Mouse (Mus musculus) embryonic fibroblast, embryonic 13.5 days (primary cell): ENCODE measurements around the gene Afg1l. TPM values are rescaled to one million over a fixed set of nuclear protein-coding genes. Genes with fewer than 3 reads are reported as not detected.

Source experiments
- H3K27ac ChIP-seq: 2 replicates; pipeline ENCODE4 v1.5.1; 2012; ENCODE audit warnings: low read length, control low read depth, inconsistent platforms; ENCODE audit not compliant: insufficient read depth
- H3K4me1 ChIP-seq: 2 replicates; pipeline ENCODE4 v1.6.1; 2011; ENCODE audit warnings: low read length; ENCODE audit not compliant: control insufficient read depth, insufficient read depth
- H3K4me3 ChIP-seq: 2 replicates; pipeline ENCODE4 v1.5.1; 2011; ENCODE audit warnings: mild to moderate bottlenecking, control low read depth, low read length; ENCODE audit not compliant: insufficient read depth
- CTCF ChIP-seq: IDR thresholded peaks from 2 replicates; pipeline ENCODE4 v1.5.1; 2011; ENCODE audit warnings: mild to moderate bottlenecking, control low read depth, low read length, moderate library complexity, borderline replicate concordance; ENCODE audit not compliant: insufficient read depth
- POLR2A ChIP-seq: IDR thresholded peaks from 2 replicates; pipeline ENCODE4 v1.6.1; 2011; ENCODE audit warnings: low read depth, mild to moderate bottlenecking, control low read depth, low read length, moderate library complexity
- polyA plus RNA-seq: library from polyadenylated mRNA; stranded (reverse); fragments of >200 nt; gene quantifications from 2 replicates; pipeline ENCODE4 v1.2.4, GENCODE M21; 2011; ENCODE audit warnings: low read depth; ENCODE audit not compliant: missing spikeins, insufficient read length

The Afg1l gene
- polyA plus RNA-seq, 1 experiment, result 5.7 TPM

DNA sequence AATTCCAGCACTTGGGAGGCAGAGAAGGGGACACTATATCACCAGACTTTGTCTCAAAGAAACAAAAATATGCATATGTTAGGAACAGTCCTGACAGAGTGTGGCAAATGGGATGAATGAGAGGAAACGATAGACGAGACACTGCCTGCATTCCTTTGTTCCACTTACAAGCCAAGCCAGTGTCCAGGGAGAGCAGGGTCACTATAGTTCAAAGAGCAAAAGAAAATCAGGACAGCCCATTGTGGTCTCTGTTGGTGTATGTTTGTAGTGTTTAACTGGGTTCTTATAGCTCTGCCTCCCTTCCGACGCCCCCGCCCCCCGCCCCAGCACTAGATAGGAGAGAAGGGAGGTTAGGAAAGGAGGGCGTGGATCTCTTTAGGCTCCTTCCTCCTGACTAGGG lies 30.0 kb downstream of the Afg1l start:
- Histone ChIP-seq H3K27ac (no peak overlapping the region), H3K4me3 (no peak overlapping the region), H3K4me1 (no peaks in the 10 kb centered on the region)
- TF ChIP-seq CTCF (no peak), POLR2A (no peak)

DNA sequence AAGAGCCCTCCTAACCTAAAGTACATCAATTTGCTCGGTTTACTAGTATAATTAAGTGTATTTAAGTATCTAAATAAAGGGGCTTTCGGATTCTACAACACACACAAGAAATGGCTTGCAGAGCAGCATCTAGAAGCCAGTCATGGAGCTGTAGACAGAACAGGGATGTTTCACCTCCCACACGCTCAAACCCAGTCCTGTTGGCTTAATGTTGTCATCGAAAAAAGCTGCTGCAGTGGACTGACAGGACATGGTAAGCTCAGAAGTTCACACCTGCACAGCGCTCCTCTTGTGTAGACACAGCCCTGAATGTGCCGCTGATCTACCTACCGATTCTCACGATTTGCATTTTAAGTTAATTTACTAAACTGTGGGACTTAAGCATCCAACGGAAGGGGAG lies 32.2 kb downstream of the Afg1l start:
- no peak for TF ChIP-seq POLR2A
- TF ChIP-seq CTCF, result no peak
- Histone ChIP-seq H3K4me1 (no peaks in the 10 kb centered on the region), H3K4me3 (no peak overlapping the region), H3K27ac (no peak overlapping the region)

DNA sequence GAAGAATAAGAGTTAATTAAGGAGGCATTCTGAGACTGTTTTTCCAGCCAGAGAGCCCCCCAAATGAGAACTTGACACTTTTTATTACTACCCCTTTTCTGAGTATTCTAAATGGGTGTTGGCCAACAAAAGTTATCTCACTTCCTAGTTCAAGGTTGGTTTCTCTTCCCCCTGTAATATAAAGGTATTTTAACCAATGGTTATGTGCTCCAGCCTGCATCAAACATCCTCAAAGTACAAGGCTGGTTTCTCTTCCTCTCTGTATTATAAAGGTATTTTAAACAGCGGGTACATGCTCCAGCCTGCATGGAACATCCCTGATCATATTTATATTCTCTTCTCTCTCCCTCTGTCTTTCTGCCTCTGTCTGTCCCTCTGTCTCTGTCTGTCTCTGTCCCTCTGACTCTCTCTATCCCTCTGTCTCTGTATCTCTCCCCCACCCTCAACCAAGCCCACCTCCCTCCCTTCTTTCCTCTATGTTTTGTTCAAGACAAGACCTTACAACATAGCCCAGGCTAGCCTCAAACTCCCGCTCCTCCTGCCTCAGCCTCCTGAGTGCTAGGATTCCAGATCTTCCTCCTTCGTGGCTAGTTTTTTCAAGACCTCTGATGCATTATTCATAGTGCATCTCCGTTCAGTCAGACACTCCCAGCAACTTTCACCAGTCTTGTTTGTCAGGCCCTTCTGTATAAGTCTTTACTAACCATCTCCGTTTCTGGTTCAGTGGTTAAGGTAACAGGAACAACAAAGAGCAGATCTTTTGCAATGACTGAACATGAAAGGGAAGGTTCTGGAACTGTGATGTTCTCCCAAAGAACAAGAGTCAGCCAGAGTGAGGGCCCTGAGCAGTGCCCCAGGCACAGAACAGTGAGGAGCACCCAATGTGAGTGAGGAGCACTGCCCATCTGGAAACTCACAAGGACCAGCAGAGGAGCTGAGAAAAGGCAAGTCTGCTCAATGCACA lies 41.2 kb downstream of the Afg1l start:
- Histone ChIP-seq H3K4me3 (no peak overlapping the region), H3K4me1 (no peaks in the 10 kb centered on the region), H3K27ac (no peak overlapping the region)
- no peak for TF ChIP-seq POLR2A
- TF ChIP-seq CTCF, result no peak

DNA sequence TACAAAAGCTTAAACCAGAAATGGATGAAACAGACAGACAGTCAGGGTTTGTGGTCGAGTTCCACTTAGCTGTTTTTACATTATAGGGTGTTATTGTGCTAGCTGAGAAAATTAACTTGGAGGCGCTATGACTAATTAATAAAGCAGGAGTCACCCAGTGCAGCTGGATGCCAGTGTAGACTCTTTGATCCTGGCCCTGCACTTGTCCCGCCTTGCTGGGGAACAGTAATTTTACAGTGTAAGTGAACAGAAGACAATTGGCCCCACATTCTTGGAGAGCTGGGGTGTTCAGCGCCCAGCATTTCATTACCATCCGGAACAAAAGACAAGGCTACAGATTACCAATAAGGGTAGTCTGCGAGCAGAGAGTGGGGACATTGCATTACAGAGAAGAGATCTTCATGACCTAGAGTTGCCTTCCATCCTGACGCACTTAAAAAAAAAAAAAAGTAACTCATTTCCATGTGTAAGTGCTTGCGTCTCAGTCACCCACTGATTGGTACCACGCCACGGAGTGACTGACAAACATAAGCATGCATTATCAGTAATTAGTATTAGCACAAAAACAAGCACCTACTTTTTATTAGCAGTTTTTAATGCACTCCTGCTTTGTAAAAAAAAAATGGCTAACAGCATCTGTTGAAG lies 60.7 kb downstream of the Afg1l start:
- Histone ChIP-seq H3K27ac (no peak overlapping the region), H3K4me1 (no peaks in the 10 kb centered on the region), H3K4me3 (no peak overlapping the region)
- TF ChIP-seq CTCF, result no peak
- TF ChIP-seq POLR2A, result no peak

DNA sequence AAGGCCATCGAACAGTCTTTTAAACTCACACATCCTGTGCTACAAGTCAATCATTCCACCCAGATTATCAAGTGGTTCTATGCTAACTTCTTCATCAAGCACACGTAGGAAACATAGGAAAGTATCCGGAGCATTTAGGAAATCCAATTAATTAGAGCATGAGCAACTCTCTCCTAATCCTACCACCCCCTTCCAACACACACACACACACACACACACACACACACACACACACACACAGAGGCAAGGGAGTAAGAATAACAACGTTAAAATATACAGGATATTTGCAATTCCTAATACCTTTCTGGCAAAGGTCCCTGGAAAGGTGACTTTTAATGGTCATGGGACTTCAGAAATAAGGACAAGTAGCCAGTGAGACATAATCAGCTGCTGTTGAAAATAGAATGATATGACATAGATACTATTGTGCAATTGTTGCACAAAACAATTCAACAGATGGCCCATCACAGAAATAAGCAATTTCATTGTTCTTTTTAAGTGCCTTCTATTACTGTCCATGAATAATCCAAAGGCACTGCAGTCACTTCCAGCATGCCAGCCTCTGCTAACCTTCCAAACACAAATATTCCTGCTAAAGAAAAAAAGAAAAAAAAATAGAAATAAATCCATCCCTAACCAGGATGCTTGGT lies 62.4 kb downstream of the Afg1l start:
- no peak overlapping the region for H3K27ac ChIP-seq
- H3K4me3 ChIP-seq, result no peak overlapping the region
- TF ChIP-seq POLR2A, result no peak
- no peak for TF ChIP-seq CTCF
- H3K4me1 ChIP-seq, result no peaks in the 10 kb centered on the region

DNA sequence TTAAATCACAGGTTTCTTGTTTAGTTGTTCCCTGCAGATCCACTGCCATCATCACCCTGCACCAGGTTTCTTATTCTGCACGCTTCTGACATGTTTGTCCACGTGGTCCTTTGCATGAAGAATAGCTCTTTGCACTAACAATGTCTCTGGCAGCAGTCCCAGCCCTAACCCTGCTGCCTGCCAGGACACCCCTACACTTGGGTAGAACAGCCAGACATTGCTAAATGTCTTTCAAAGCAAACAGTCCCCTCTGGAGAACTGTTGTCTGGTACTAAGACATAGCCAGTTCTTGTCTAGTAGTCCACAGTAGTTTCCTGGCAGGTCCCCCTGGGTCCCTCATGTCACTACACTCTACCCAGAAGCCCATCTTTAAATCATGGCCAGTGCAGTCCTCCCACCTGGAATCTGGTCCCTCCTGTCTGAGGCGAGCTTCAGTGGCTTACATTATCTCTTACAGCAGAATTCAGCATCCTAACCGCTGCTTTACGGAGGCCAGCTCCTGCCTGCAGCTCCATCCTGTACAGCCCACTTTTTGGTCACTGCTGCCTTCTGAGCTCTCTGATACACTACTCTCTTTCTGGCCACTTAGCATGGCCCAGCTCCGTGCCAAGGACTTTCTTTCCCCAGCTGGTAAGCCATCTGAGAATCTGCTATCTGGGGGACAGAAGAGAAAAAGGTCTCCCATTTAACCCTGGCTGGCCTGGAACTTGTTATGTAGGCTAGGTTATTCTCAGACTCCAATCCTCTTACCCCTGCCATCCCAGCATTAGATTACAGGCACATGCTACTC lies 67.4 kb downstream of the Afg1l start:
- TF ChIP-seq CTCF (no peak), POLR2A (no peak)
- Histone ChIP-seq H3K27ac (no peak overlapping the region), H3K4me3 (no peak overlapping the region), H3K4me1 (no peaks in the 10 kb centered on the region)

DNA sequence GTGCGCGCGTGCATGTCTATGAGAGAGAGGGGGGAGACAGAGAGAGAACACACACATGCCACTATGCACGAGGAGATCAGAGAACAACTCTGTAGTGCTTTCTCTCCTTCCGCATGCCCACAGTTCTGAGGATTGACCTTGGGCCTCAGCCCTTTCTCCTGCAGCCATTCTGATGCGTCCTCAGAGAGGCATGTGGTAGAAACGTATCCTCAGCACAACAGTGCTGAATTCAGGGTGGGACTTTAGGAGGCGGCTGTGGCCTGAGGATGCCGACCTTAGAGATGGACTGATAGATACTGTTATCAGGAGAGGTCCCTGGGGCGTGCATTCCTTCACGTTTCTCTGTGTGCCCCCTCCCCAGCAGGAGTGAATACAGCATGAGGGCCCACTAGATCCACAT lies 87.9 kb downstream of the Afg1l start:
- no peaks in the 10 kb centered on the region for H3K4me1 ChIP-seq
- no peak for TF ChIP-seq CTCF
- H3K4me3 ChIP-seq, result no peak overlapping the region
- H3K27ac ChIP-seq, result no peak overlapping the region

DNA sequence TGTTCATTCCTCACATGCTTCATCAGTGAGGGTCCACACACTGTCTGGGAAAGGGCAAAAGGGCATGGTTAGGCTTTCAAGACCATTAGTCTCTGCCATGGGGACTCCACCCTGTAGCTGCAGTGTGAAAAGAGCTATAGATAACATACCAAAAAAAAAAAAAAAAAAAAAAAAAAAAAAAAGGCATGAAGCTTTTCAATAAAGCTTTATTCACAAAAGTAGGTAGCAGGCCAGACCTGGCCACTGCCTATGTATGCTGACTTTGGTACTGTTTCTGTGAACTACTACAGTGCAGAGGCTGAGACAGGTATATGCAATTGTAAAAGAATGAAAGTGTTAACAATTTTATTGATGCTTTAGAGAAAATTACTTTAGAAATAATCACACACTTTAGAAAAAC lies 90.2 kb downstream of the Afg1l start:
- Histone ChIP-seq H3K27ac (no peak overlapping the region), H3K4me1 (no peaks in the 10 kb centered on the region), H3K4me3 (no peak overlapping the region)
- TF ChIP-seq POLR2A, result no peak
- TF ChIP-seq CTCF, result no peak

DNA sequence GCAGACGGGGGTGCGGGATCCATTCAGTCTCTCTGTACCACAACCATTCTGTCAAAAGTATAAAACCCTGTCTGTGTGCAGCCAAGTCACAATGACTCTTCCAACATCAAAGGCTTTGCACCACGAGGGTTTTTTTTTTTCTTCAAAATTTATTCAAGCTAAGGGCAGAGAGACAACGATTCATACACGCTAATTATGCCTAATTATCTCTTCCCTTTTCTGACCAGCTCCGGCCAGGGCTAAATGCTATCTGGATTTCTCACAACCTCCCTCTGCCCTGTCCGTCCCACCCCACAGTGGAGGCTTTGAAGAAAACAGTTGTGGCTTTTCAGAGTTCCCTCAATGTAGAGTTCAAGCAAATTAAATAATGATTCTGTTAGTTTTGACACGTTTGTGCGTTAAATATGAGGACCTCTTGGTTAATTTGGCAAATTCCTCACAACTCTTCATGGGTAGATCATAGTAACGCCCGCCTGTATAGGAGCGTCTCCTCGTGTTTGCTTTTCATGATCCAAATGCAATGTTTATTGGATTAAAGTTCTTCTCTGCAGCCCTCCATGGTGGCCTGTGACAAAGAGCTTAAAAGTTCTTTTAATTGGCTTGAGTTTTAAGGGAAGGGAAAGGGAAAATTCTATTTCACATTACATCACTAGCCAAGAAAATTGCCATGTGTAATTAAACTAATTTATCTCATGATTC lies 93.3 kb downstream of the Afg1l start:
- Histone ChIP-seq H3K4me3 (no peak overlapping the region), H3K4me1 (no peaks in the 10 kb centered on the region), H3K27ac (no peak overlapping the region)
- TF ChIP-seq POLR2A, result no peak
- TF ChIP-seq CTCF, result no peak

DNA sequence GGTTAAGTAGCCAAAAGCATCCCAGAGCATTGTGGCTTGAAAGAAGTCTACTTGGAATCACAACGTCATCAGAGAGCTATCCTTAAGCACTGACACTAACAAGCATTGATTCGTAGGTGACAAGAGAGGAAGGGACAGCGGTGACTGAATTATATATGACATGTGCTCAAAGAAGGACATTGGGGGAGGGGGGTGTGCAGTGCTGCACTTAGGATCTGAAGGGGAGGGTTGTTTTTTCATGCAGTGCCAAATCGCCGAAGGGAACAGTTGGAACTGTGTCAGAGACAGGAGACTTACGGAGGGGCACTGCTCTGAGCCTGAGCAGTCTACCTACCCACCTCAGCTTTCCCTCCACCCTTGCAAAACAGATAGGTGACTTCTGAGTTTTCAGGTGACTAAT lies 94.7 kb downstream of the Afg1l start:
- Histone ChIP-seq H3K27ac (no peak overlapping the region), H3K4me1 (no peaks in the 10 kb centered on the region), H3K4me3 (no peak overlapping the region)
- TF ChIP-seq CTCF, result no peak
- no peak for TF ChIP-seq POLR2A
